Mouse (Mus musculus) liver, adult 2 months (tissue): Measurements from ENCODE around the gene Rb1.

ENCODE experiments used
- CTCF ChIP-seq: fragments of 200-500 bp; IDR thresholded peaks from 2 replicates; pipeline ENCODE4 v1.5.1; 2011; ENCODE audit warnings: low read depth, low read length, control low read depth
- POLR2A ChIP-seq: fragments of 200-500 bp; IDR thresholded peaks from 2 replicates; pipeline ENCODE4 v1.6.1; 2011; ENCODE audit warnings: low read length, control low read depth; ENCODE audit not compliant: insufficient read depth; ENCODE audit errors: extremely low read depth

DNA sequence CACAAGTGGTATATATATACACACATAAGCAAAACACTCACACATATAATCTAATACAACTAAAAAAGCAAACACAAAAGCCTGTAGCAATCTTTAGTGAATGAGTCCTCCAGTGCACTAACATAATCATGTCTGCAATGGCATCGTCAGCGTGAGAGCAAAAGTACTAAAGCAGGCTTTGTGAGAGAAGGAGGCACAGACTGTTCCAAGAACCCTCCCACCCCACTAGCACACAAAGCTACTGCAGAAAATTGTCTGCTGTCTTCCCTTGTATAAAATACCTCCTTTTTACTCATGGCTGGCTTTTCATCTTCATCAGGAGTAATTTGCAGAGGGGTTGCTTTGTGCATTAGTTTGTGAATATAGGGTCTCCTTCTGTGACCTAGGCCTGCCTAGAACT, 73.3 kb downstream of the Rb1 start:
- no peak for TF ChIP-seq CTCF
- TF ChIP-seq POLR2A, result no peak
